Mouse (Mus musculus) stomach, embryonic 16.5 days (tissue): Measurements from ENCODE around the gene Ednrb. TPM values are rescaled to one million over a fixed set of nuclear protein-coding genes. Genes with fewer than 3 reads are reported as not detected.

ENCODE experiments used
- ATAC-seq: fragments of 200-750 bp; cut with Nextera tagmentation; 2 replicates; pipeline ENCODE4 v1.8.0; 2017; ENCODE audit warnings: moderate number of reproducible peaks, moderate TSS enrichment; ENCODE audit not compliant: insufficient read depth, low FRiP score
- H3K27ac ChIP-seq: fragments of 300-500 bp; sonication (generic); 2 replicates; pipeline ENCODE4 v1.5.1; 2014; ENCODE audit warnings: low read length
- H3K27me3 ChIP-seq: fragments of 300-500 bp; sonication (generic); 2 replicates; pipeline ENCODE4 v1.6.1; 2014; ENCODE audit warnings: low read length, control low read depth, mixed read lengths; ENCODE audit not compliant: control insufficient read depth, insufficient read depth
- H3K36me3 ChIP-seq: fragments of 300-500 bp; sonication (generic); 2 replicates; pipeline ENCODE4 v1.6.1; 2014; ENCODE audit warnings: low read length; ENCODE audit not compliant: control insufficient read depth, insufficient read depth
- H3K4me1 ChIP-seq: fragments of 300-500 bp; sonication (generic); 2 replicates; pipeline ENCODE4 v1.6.1; 2014; ENCODE audit warnings: low read length, control low read depth, mixed read lengths; ENCODE audit not compliant: control insufficient read depth, insufficient read depth
- H3K4me2 ChIP-seq: fragments of 300-500 bp; sonication (generic); 2 replicates; pipeline ENCODE4 v1.6.1; 2014; ENCODE audit warnings: low read depth, low read length, mixed read lengths
- H3K4me3 ChIP-seq: fragments of 300-500 bp; sonication (generic); replicated peaks from 2 replicates; pipeline ENCODE4 v1.5.1; 2014; ENCODE audit warnings: mild to moderate bottlenecking, low read length
- H3K9ac ChIP-seq: fragments of 300-500 bp; sonication (generic); 2 replicates; pipeline ENCODE4 v1.6.1; 2014; ENCODE audit warnings: low read length
- H3K9me3 ChIP-seq: fragments of 300-500 bp; sonication (generic); replicated peaks from 2 replicates; pipeline ENCODE4 v1.6.1; 2016; ENCODE audit warnings: low read length, control low read depth; ENCODE audit not compliant: control insufficient read depth
- WGBS: fragments of 180-500 bp; shearing (Covaris S2); extraction: QIAGEN DNeasy Blood & Tissue Kit; methylation state at CpG from one replicate; pipeline ENCODE4 v1.1.7; 2014; 5-methylcytosine and 5-hydroxymethylcytosine counted together
- polyA plus RNA-seq: library from polyadenylated mRNA; unstranded; fragments of >200 nt; fragmentation: Nextera tagmentation; extraction: Ambion mirVana; gene quantifications from 2 replicates; pipeline ENCODE4 v1.2.1, GENCODE M21; 2015

Ednrb gene
- polyA plus RNA-seq, 1 experiment from 2014 or later = 109 TPM

DNA sequence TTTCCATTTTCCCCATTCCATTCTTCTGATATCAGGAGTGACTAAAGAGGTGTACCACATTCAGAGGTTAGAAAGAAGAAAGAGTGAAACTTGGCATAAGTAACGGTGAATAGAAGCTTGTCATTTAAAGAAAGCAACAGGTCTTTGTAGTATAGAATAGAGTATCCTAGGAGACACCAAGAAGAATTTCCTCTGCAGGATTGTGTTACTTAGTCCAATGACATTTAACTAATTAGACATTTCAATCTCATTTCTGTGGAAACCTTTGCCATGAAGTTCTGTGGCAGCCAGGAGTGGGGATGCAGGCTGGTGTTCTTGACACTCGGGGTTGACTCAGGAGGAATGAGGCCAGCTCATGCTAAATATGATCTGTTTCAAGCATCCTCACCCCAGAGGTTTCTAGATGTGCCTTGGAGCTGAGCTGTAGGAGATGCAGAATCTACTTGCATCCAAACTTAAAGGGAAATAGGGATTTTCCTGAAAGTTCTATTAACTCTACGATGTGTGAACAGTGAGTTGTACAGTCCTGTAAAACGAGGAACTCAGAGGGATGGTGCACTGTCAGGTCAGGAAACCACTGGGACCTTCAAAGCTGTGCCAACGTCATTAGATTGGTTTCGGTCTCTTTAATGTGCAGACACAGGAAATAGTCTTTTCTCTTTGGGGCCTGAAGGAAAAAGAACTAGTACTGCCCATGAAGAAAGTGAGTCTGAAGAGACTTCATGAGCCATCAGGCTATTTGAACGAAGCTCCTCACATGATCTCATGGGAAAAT is 6.1 kb upstream of the Ednrb start:
- no peak overlapping the region for H3K4me2 ChIP-seq
- H3K27ac ChIP-seq = no peak overlapping the region
- H3K4me1 ChIP-seq = no peaks in the 10 kb centered on the region
- no peak overlapping the region for H3K4me3 ChIP-seq
- WGBS = 81% methylated on average over 7 of the region's 7 CpGs
- no peak overlapping the region for H3K9ac ChIP-seq
- ATAC-seq = no peak
- H3K36me3 ChIP-seq = no peaks in the 10 kb centered on the region
- H3K9me3 ChIP-seq = no peaks in the 10 kb centered on the region
- no peaks in the 10 kb centered on the region for H3K27me3 ChIP-seq

DNA sequence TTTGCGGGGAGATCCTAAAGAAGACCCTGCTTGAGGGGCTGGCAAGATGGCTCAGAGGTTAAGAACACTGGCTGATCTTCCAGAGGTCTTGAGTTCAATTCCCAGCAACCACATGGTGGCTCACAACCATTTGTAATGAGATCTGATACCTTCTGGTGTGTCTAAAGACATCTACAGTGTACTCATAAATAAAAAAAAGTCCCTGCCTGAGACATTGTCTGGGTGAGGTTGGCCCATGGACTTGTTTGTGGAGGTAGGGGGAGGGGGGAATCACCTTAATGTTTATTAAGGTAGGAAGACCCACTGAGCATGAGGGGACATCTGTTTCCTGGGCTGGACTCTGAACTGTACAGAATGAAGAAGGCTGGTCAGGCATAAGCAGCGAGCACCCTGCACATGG is 1.5 kb upstream of the Ednrb start:
- no peak for ATAC-seq

DNA sequence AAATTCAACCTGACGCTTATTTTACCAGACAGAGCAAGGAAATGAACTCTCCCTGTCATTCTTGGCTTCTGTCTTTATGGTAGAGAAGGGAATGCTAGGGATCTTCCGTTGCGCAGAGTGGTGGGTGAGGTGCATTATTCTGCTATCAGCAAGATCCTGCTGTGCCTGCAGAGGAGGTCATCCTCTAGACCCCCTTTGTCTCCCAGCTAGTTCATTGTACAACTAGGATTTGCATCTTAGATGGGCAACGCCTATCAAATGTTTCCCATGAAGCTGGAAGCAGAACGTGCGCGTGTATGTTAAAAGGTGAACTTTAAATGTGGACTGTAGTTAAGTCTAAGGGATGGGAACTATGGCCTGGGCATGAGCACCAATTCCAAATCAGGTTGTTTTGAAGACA is 742 bp upstream of the Ednrb start:
- no peak overlapping the region for H3K9ac ChIP-seq
- WGBS = 80% methylated on average over 7 of the region's 7 CpGs
- H3K4me3 ChIP-seq = no peak overlapping the region
- no peak overlapping the region for H3K4me2 ChIP-seq
- no peak for ATAC-seq
- no peaks in the 10 kb centered on the region for H3K9me3 ChIP-seq
- no peaks in the 10 kb centered on the region; the same call in none of the 2 replicates for H3K4me1 ChIP-seq
- H3K27me3 ChIP-seq = 0 out of 2 replicates have a peak, but pooled peaks cover 3% of the 10 kb centered on the region
- no peaks in the 10 kb centered on the region for H3K36me3 ChIP-seq
- 0 out of 2 replicates have a peak overlapping the region, but pooled peaks have one; percentile 73 for H3K27ac ChIP-seq

More for the DNA sequence above, 1.5 kb upstream of the Ednrb start:
- H3K9ac ChIP-seq = no peak overlapping the region
- no peaks in the 10 kb centered on the region; the same call in none of the 2 replicates for H3K4me1 ChIP-seq
- no peak overlapping the region for H3K27ac ChIP-seq
- H3K27me3 ChIP-seq = 0 out of 2 replicates have a peak, but pooled peaks cover 3% of the 10 kb centered on the region
- no peaks in the 10 kb centered on the region for H3K36me3 ChIP-seq
- no peak overlapping the region for H3K4me3 ChIP-seq
- no peak overlapping the region for H3K4me2 ChIP-seq
- 93% methylated on average over 2 of the region's 2 CpGs for WGBS
- no peaks in the 10 kb centered on the region for H3K9me3 ChIP-seq

DNA sequence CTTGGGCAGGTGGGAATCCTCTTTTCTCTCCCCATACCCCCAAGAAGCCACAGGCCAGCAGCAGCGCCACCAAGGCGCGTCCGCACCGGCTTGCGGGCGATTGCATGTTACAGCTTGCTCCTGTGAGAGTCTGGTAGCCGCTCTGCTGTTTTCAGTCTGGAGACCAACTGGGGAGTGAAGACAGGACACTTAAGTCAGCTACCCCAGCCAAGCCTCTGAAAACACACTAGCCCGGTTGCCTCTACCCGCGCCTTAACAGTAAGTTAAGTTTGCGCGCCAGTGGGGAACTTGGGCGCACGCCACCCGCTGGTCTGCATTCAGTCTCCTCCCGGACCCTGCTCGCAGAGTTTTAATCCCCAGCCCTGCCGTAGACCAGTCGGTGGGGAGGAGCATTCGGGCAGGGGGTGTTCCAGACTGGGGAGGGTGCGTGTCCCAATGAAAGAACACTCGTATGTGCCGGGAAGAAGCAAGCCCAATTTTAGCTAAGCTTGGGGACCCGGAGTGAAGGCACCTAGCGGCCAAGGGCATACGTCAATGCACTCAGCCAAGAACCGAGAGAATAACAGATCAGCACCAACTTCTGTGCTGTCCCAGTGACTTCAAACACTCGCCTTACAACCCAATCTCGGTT is 716 bp downstream of the Ednrb start:
- peak overlapping the region; percentile 62 for H3K4me2 ChIP-seq
- under 1% methylated on average over 30 of the region's 30 CpGs for WGBS
- 0 out of 2 replicates have a peak, but pooled peaks cover 3% of the 10 kb centered on the region for H3K27me3 ChIP-seq
- no peaks in the 10 kb centered on the region for H3K36me3 ChIP-seq
- H3K4me1 ChIP-seq = peaks cover 5% of the 10 kb centered on the region
- peak overlapping the region; percentile 73 for H3K27ac ChIP-seq
- peak; percentile 83 for ATAC-seq
- H3K9me3 ChIP-seq = no peaks in the 10 kb centered on the region
- H3K4me3 ChIP-seq = peak overlapping the region; percentile 47
- H3K9ac ChIP-seq = peak overlapping the region; percentile 70

DNA sequence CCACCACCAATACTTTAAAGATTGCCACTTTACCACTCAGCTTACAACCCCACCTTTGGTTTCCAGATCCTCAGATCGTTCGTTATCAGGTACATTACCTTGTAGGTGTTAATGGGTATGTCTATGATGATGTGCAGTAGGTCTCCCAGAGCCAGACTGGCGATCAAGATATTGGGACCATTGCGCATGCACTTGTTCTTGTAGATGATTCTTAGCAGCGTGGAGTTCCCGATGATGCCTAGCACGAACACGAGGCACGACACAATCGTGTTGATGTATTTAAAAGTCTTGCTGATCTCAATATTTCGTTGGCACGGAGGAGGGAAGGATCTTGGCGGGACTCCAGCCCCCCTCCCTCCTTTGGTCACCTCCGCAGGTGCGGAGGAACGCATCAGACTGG is 1.3 kb downstream of the Ednrb start:
- peak overlapping the region; percentile 62 for H3K4me2 ChIP-seq
- H3K27me3 ChIP-seq = 0 out of 2 replicates have a peak, but pooled peaks cover 3% of the 10 kb centered on the region
- ATAC-seq = no peak
- peak overlapping the region; percentile 47 for H3K4me3 ChIP-seq
- peak overlapping the region; percentile 70 for H3K9ac ChIP-seq
- peak overlapping the region; percentile 73 for H3K27ac ChIP-seq
- 10% methylated on average over 16 of the region's 16 CpGs for WGBS
- peaks cover 5% of the 10 kb centered on the region for H3K4me1 ChIP-seq
- no peaks in the 10 kb centered on the region for H3K9me3 ChIP-seq
- no peaks in the 10 kb centered on the region for H3K36me3 ChIP-seq

DNA sequence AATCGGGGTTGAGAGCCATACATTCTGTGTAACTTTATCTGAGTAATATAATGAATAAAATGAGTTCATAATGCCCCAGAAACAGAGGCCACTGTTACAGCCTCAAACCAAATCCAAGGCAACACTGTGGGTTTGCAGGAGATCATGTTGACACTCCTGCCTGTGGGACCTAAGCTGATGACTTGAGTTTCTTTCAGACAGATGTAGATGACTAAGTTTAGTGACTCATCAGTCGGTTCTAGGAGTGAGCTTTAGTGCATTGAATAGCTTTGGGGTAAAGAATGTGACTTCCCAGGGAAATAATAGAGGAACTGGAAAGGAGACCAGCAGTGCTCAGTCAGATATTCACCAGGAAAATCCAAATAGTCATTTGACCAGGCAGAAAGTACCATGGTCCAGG is 3.8 kb downstream of the Ednrb start:
- WGBS = 74% methylated on average over 2 of the region's 2 CpGs
- Histone ChIP-seq H3K4me3 (peak overlapping the region; percentile 47), H3K27ac (no peak overlapping the region)

DNA sequence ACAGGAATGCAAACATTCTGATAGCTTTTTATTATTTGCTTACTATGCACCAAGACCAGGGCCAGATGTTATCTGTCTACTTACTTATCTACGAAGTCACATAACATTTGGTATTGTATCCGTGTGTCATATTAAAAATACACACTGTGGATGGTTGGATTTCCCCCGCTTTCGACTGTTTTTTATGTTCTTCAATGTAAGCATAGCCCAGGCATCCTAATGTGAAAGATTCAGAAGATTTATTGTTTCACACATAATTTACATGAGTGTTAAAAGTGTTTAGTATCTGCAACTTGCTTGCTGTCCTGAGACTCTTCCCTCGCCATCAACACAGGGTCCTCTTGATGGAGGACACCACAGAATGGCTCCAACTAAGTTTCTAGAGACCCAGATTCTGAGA is 5.3 kb downstream of the Ednrb start:
- Histone ChIP-seq H3K4me3 (no peak overlapping the region), H3K4me2 (peak overlapping the region; percentile 27; the same call in 1 of the 2 replicates), H3K27me3 (0 out of 2 replicates have a peak, but pooled peaks cover 3% of the 10 kb centered on the region), H3K9ac (no peak overlapping the region), H3K27ac (no peak overlapping the region), H3K9me3 (no peaks in the 10 kb centered on the region), H3K36me3 (no peaks in the 10 kb centered on the region), H3K4me1 (peaks cover 9% of the 10 kb centered on the region)
- 59% methylated on average over 5 of the region's 5 CpGs for whole genome bisulfite sequencing
- ATAC-seq = no peak

More for the DNA sequence above, 3.8 kb downstream of the Ednrb start:
- no peaks in the 10 kb centered on the region for H3K36me3 ChIP-seq
- peaks cover 9% of the 10 kb centered on the region for H3K4me1 ChIP-seq
- no peaks in the 10 kb centered on the region for H3K9me3 ChIP-seq
- no peak for ATAC-seq
- H3K27me3 ChIP-seq = 0 out of 2 replicates have a peak, but pooled peaks cover 3% of the 10 kb centered on the region
- H3K9ac ChIP-seq = no peak overlapping the region
- H3K4me2 ChIP-seq = peak overlapping the region; percentile 62

DNA sequence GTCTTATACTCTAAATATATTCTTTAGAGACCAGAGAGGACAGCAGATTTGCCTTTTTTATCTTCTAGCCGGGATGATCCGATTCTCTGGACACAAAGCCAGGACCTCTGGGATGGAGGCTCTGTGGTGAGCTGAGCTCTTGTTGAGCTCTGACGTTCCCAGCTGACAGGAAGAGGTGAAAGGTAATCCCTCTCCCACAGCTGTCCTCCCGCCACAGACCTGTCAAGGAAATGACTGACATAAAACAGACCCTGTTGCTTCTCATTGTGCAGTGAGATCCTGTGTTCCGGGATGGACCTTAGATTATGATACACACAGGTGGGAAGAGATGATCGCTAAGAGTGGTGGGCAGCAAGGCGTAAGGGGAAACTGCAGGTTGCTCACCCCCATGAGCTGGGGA is 9.6 kb downstream of the Ednrb start:
- Histone ChIP-seq H3K27ac (no peak overlapping the region), H3K9ac (no peak overlapping the region), H3K4me1 (peaks cover 9% of the 10 kb centered on the region; the same call in 1 of the 2 replicates), H3K36me3 (no peaks in the 10 kb centered on the region), H3K9me3 (no peaks in the 10 kb centered on the region), H3K27me3 (no peaks in the 10 kb centered on the region), H3K4me2 (no peak overlapping the region), H3K4me3 (no peak overlapping the region)
- 32% methylated on average over 7 of the region's 7 CpGs for WGBS
- no peak for ATAC-seq

DNA sequence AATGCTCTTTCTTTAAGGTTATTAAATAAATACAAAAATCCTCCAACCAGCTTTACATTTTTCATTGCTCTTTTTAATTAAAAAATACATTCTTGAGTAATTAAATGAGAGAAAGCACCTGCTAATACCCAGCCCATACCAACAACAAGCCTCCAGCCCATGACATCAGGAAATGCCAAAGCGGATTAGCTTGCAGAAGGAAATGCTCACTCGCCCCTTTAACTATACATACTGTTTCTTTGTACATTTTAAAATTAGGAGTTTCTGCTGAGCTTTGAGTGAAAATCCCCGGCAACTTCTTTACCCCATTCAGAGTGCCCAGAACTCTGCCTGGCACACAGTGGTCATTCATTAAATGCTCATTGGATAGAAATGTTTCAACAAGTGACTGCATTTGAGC is 10.1 kb downstream of the Ednrb start:
- no peak overlapping the region for H3K4me3 ChIP-seq
- ATAC-seq = no peak
- H3K9ac ChIP-seq = no peak overlapping the region
- H3K9me3 ChIP-seq = no peaks in the 10 kb centered on the region
- H3K4me1 ChIP-seq = peaks cover 6% of the 10 kb centered on the region; the same call in 1 of the 2 replicates
- H3K4me2 ChIP-seq = no peak overlapping the region
- H3K27ac ChIP-seq = no peak overlapping the region
- WGBS = 58% methylated on average over 3 of the region's 3 CpGs
- H3K27me3 ChIP-seq = no peaks in the 10 kb centered on the region
- H3K36me3 ChIP-seq = no peaks in the 10 kb centered on the region
